Mouse (Mus musculus) embryonic facial prominence, embryonic 13.5 days (tissue): ENCODE results near the gene Ago4. TPM values are rescaled to one million over a fixed set of nuclear protein-coding genes. Genes with fewer than 3 reads are reported as not detected.

ENCODE experiments used
- ATAC-seq: fragments of 200-750 bp; cut with Nextera tagmentation; 2 replicates; pipeline ENCODE4 v1.8.0; 2017; ENCODE audit warnings: low read depth; ENCODE audit not compliant: insufficient number of reproducible peaks, insufficient read depth, low FRiP score, low TSS enrichment
- H3K27ac ChIP-seq: fragments of 300-500 bp; sonication (generic); 2 replicates; pipeline ENCODE4 v1.5.1; 2015; ENCODE audit warnings: moderate library complexity, mild to moderate bottlenecking, inconsistent platforms
- H3K27me3 ChIP-seq: fragments of 300-500 bp; sonication (generic); 2 replicates; pipeline ENCODE4 v1.6.1; 2015; ENCODE audit warnings: mild to moderate bottlenecking, inconsistent platforms
- H3K36me3 ChIP-seq: fragments of 300-500 bp; sonication (generic); 2 replicates; pipeline ENCODE4 v1.6.1; 2015; ENCODE audit warnings: mild to moderate bottlenecking, inconsistent platforms
- H3K4me1 ChIP-seq: fragments of 300-500 bp; sonication (generic); 2 replicates; pipeline ENCODE4 v1.6.1; 2015; ENCODE audit warnings: inconsistent platforms
- H3K4me2 ChIP-seq: fragments of 300-500 bp; sonication (generic); 2 replicates; pipeline ENCODE4 v1.6.1; 2015; ENCODE audit warnings: moderate library complexity, mild to moderate bottlenecking, inconsistent platforms
- H3K4me3 ChIP-seq: fragments of 300-500 bp; sonication (generic); 2 replicates; pipeline ENCODE4 v1.5.1; 2015; ENCODE audit warnings: mild to moderate bottlenecking, inconsistent platforms
- H3K9ac ChIP-seq: fragments of 300-500 bp; sonication (generic); 2 replicates; pipeline ENCODE4 v1.6.1; 2015; ENCODE audit warnings: mild to moderate bottlenecking, inconsistent platforms
- H3K9me3 ChIP-seq: fragments of 300-500 bp; sonication (generic); 2 replicates; pipeline ENCODE4 v1.6.1; 2016; ENCODE audit warnings: inconsistent platforms
- WGBS: fragments of 180-500 bp; shearing (Covaris S2); methylation state at CpG from one replicate; pipeline ENCODE4 v1.1.7; 2015; ENCODE audit warnings: mixed read lengths; 5-methylcytosine and 5-hydroxymethylcytosine counted together
- polyA plus RNA-seq: library from polyadenylated mRNA; unstranded; fragments of >200 nt; fragmentation: Nextera tagmentation; extraction: Ambion mirVana; gene quantifications from 2 replicates; pipeline ENCODE4 v1.2.1, GENCODE M21; 2015

The Ago4 gene
- polyA plus RNA-seq, 1 experiment from 2014 or later = 3.9 TPM

DNA sequence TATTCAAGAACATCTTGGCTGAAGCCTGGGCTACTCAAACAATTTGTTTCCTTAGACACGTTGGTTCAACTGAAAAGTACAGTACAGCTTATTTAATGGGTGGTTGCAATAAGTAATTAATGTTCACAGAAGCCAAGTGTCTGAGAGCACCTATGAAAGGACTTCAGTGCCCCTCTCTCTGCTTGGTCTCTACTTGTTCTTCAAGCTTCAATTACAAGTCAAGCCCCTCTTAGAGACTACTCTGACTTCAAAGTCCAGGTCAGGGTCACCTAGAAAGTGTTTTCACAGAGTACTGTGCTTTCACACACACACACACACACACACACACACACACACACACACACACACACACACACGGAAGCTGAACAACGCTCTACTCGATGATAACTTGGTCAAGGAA is 39.9 kb downstream of the Ago4 start:
- 83% methylated on average over 4 of the region's 4 CpGs for WGBS
- no peak overlapping the region for H3K4me3 ChIP-seq

DNA sequence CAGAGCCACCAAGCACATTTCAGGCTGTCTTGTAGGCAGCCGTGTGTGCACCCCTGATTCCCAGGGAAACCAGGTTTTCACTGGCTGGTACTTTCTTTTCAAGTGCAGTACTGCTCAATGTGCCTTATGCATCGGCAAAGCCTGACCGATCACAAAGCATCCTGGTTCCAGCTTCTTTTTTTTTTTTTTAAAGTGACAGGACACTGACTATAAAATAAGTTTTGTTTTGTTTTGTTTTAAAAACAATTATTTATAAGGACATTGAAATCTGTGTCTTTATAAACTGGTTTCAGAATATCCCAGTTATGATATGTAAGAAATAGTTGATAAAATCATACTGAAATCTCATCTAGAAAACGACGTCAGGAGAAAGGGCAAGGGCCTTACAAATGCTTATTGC is 41.3 kb downstream of the Ago4 start:
- Histone ChIP-seq H3K27me3 (no peaks in the 10 kb centered on the region), H3K27ac (no peak overlapping the region), H3K36me3 (peaks cover 13% of the 10 kb centered on the region; the same call in 1 of the 2 replicates), H3K9ac (no peak overlapping the region), H3K9me3 (no peaks in the 10 kb centered on the region), H3K4me3 (no peak overlapping the region), H3K4me2 (no peak overlapping the region), H3K4me1 (no peaks in the 10 kb centered on the region)
- WGBS = 63% methylated on average over 5 of the region's 5 CpGs
- no peak for ATAC-seq

More for the DNA sequence above, 39.9 kb downstream of the Ago4 start:
- Histone ChIP-seq H3K4me2 (no peak overlapping the region), H3K4me1 (no peaks in the 10 kb centered on the region), H3K36me3 (peaks cover 13% of the 10 kb centered on the region; the same call in 1 of the 2 replicates), H3K9ac (no peak overlapping the region), H3K27ac (no peak overlapping the region), H3K9me3 (no peaks in the 10 kb centered on the region), H3K27me3 (no peaks in the 10 kb centered on the region)
- no peak for ATAC-seq

DNA sequence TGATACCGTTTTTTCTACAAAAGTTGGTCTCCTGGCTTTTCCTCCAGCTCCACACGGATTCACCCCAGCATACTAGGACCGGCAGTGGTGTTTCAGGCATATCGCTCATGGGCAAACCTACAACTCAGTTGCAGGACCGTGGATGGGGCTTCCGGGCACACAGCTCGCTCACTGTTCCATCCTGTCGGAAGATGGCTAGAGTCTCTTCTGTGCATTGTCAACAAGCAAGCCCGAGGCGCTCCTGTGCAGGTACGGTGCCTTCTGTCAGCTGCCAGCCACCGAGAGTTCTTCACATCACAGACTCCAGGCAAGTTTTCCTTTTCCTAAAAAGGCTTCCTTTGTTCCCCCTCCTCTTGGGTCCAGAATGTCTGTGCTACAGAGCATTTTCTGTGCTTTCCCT is 42.5 kb downstream of the Ago4 start:
- H3K4me1 ChIP-seq = no peaks in the 10 kb centered on the region
- H3K9ac ChIP-seq = no peak overlapping the region
- no peaks in the 10 kb centered on the region for H3K9me3 ChIP-seq
- ATAC-seq = no peak
- peak overlapping the region; percentile 53 for H3K27ac ChIP-seq
- no peak overlapping the region for H3K4me3 ChIP-seq
- H3K36me3 ChIP-seq = peaks cover 13% of the 10 kb centered on the region; the same call in 1 of the 2 replicates
- 0 out of 2 replicates have a peak overlapping the region, but pooled peaks have one; percentile 11 for H3K4me2 ChIP-seq
- H3K27me3 ChIP-seq = no peaks in the 10 kb centered on the region
- 64% methylated on average over 12 of the region's 12 CpGs for WGBS

DNA sequence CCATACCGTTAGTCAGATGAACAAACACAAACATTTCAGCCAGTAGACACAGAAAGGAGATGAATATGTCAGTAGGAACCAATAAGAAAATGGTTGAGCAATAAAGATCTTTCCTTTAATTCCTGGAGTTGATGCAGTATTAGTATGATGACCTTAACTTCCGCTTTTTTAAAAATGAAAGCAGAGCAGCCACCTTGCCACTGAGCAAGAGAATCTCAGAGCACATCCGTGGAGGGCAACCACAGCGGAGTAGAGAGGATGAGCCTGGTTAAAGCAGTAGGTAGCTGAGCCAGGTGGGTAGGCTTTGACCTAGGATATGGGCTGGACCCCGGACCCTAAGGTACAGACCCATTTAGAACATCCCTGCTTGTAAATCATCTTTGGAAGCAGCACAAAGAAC is 43.5 kb downstream of the Ago4 start:
- H3K9ac ChIP-seq = no peak overlapping the region
- H3K4me3 ChIP-seq = no peak overlapping the region
- no peak overlapping the region for H3K4me2 ChIP-seq
- H3K9me3 ChIP-seq = no peaks in the 10 kb centered on the region
- H3K27ac ChIP-seq = no peak overlapping the region
- H3K4me1 ChIP-seq = no peaks in the 10 kb centered on the region
- ATAC-seq = no peak
- 0 out of 2 replicates have a peak, but pooled peaks cover 9% of the 10 kb centered on the region for H3K36me3 ChIP-seq
- no peaks in the 10 kb centered on the region for H3K27me3 ChIP-seq
- WGBS = 88% methylated on average over 5 of the region's 5 CpGs

DNA sequence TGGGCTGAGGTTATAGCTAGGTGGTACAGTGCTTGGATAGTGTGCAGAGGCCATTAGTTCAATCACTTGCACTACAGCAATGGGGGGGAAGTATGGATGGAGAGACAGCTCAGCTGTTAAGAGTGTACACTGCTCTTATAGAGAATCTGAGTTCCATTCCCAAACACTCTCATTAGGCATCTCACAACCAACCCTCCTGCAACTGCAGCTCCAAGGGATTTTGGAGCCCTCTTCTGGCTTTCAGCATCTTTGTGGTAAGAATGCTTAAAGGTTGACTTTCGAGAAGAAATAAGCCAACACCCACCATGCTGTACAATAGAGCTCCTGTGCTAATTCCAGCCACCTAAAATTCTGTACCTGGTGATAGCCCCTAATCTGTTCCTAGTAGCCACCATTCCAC is 47.1 kb downstream of the Ago4 start:
- Histone ChIP-seq H3K9me3 (no peaks in the 10 kb centered on the region), H3K4me3 (no peak overlapping the region), H3K4me1 (no peaks in the 10 kb centered on the region), H3K27me3 (no peaks in the 10 kb centered on the region), H3K9ac (no peak overlapping the region), H3K27ac (no peak overlapping the region), H3K4me2 (no peak overlapping the region), H3K36me3 (0 out of 2 replicates have a peak, but pooled peaks cover 3% of the 10 kb centered on the region)
- ATAC-seq = no peak
- 79% methylated on average over 1 of the region's 1 CpGs for WGBS

DNA sequence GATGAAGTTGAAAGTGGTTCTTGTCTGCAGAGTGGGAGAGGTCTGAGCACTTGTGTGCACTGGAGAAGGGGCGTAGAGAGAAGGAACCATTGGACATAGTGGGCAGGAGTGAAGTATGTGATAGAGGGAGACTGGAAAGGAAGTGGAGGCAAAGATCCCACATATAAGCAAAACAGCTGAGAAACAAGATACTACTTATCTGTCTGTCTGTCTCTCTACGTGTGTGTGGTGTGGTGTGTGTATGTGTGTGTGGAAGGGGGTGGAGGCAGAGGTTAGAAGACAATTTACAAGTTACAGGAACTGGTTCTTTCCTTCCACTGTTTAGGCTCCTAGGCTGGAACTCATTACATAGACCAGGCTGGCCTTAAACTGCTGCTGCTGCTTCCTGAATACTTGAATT is 48.2 kb downstream of the Ago4 start:
- no peaks in the 10 kb centered on the region for H3K36me3 ChIP-seq
- H3K4me1 ChIP-seq = no peaks in the 10 kb centered on the region
- 70% methylated on average over 2 of the region's 2 CpGs for WGBS
- H3K9ac ChIP-seq = no peak overlapping the region
- no peaks in the 10 kb centered on the region for H3K9me3 ChIP-seq
- H3K27me3 ChIP-seq = no peaks in the 10 kb centered on the region
- ATAC-seq = no peak
- no peak overlapping the region for H3K4me2 ChIP-seq
- no peak overlapping the region for H3K4me3 ChIP-seq
- no peak overlapping the region for H3K27ac ChIP-seq

DNA sequence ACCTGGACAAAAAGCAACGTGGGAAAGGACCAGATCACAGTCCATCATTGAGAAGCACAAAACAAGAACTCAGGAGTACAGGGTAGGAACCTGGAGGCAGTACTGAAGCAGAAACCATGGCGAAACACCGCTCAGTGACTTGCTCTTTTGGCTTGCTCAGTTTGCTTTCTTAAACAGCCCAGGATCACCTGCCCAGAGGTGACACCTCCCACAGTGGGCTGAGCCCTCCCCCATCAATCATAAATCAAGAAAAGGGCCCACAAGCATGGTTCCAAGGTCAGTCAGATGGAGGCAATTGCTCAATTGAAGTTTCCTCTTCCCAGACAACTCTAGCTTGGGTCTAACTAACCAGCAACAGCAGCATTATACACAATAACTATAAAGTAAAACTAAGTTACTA is 49.4 kb downstream of the Ago4 start:
- H3K4me3 ChIP-seq = no peak overlapping the region
- 81% methylated on average over 3 of the region's 3 CpGs for WGBS
- H3K27me3 ChIP-seq = no peaks in the 10 kb centered on the region
- no peak overlapping the region for H3K4me2 ChIP-seq
- H3K9me3 ChIP-seq = no peaks in the 10 kb centered on the region
- H3K9ac ChIP-seq = no peak overlapping the region
- no peak overlapping the region for H3K27ac ChIP-seq
- ATAC-seq = no peak
- H3K4me1 ChIP-seq = no peaks in the 10 kb centered on the region
- no peaks in the 10 kb centered on the region for H3K36me3 ChIP-seq

DNA sequence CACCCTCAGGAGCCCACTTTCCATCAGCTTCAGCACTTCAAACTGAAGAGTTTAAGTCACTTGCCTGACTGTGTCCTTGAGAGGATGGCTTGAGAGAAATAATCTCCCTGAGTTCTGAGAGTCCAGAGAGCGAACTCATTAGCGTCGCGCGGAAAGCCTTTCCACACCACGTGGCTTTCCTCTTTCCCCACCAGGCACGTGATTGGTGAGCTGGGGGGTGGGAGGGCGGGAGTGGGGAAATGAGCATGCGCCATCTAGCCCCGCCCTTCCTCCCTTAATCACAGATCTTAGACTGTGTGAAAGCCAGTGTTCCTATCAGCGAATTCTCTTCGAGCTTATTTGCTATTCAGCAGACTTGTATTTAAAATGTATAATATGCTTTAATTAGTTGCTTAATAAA is 50.3 kb downstream of the Ago4 start:
- WGBS = 82% methylated on average over 12 of the region's 12 CpGs
- no peaks in the 10 kb centered on the region for H3K27me3 ChIP-seq
- no peaks in the 10 kb centered on the region for H3K36me3 ChIP-seq
- no peak overlapping the region for H3K27ac ChIP-seq
- no peaks in the 10 kb centered on the region for H3K9me3 ChIP-seq
- no peak overlapping the region for H3K9ac ChIP-seq
- H3K4me3 ChIP-seq = no peak overlapping the region
- ATAC-seq = no peak
- no peak overlapping the region for H3K4me2 ChIP-seq
- H3K4me1 ChIP-seq = no peaks in the 10 kb centered on the region

DNA sequence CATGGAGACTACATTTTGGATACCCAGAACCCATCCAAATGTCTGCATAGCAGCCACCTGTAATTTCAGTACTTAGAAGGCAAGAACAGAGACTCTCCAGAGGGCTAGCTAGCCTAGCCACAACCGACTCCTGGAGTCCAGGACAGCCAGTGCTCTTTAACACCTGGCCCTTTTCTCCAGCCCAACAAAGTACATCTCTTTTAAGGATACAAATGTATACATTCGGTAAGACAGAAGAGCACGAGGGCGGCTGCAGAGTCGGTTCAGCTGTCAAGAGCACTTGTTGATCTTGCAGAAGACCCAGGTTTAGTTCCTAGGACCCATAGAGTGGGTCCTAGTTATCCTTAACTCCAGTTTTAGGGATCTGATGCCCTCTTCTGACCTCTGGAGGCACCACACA is 51.8 kb downstream of the Ago4 start:
- Histone ChIP-seq H3K27ac (no peak overlapping the region), H3K4me3 (no peak overlapping the region), H3K9ac (no peak overlapping the region), H3K4me2 (no peak overlapping the region), H3K36me3 (no peaks in the 10 kb centered on the region), H3K27me3 (no peaks in the 10 kb centered on the region), H3K9me3 (no peaks in the 10 kb centered on the region), H3K4me1 (no peaks in the 10 kb centered on the region)
- ATAC-seq = no peak
- 93% methylated on average over 5 of the region's 5 CpGs for WGBS

DNA sequence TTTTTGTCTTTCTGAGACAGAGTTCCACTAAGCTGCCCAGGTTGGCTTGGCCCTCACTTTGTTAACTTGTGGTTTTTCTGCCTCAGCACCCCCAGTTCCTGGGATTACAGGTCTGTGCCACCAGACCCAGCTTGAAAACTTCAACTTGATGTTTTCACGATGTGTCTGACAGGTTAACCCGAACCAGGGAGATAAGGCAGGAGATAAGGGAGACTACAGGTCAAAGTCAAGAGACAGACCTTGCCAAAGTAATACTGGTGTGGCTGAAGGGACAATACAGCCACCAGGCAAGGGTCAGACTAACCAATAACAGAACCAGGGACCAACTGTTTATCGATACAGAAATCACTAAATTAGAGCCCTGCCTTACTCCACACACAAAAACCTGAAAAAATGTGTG is 53.0 kb downstream of the Ago4 start:
- H3K9me3 ChIP-seq = no peaks in the 10 kb centered on the region
- no peak overlapping the region for H3K27ac ChIP-seq
- no peak overlapping the region for H3K4me3 ChIP-seq
- H3K4me2 ChIP-seq = no peak overlapping the region
- ATAC-seq = no peak
- H3K36me3 ChIP-seq = no peaks in the 10 kb centered on the region
- H3K4me1 ChIP-seq = no peaks in the 10 kb centered on the region
- H3K27me3 ChIP-seq = no peaks in the 10 kb centered on the region
- H3K9ac ChIP-seq = no peak overlapping the region
- WGBS = 71% methylated on average over 3 of the region's 3 CpGs

DNA sequence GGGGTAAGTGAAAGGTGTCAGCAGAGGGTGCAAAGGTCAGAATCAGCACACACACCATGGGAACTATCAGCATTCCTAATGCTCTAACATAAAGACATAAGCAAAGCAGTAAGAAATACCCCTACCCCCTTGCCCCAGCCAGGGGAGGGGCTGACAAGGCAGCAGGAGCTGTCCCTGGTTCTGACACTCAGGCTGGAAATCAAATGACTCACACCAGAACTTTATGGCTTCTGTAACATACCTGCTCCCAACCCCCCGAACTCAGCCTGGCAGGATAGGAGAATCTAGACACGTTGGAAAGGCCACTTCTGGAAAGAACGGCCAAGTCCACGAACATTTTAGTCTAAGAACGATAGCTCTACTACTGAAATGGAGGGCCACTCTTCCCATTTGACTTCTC is 60.2 kb downstream of the Ago4 start:
- no peak overlapping the region for H3K4me3 ChIP-seq
- ATAC-seq = no peak
- peaks cover 4% of the 10 kb centered on the region; the same call in 1 of the 2 replicates for H3K4me1 ChIP-seq
- H3K4me2 ChIP-seq = no peak overlapping the region
- H3K27ac ChIP-seq = no peak overlapping the region
- no peaks in the 10 kb centered on the region for H3K9me3 ChIP-seq
- H3K36me3 ChIP-seq = no peaks in the 10 kb centered on the region
- 46% methylated on average over 5 of the region's 5 CpGs for WGBS
- no peak overlapping the region for H3K9ac ChIP-seq
- no peaks in the 10 kb centered on the region for H3K27me3 ChIP-seq

DNA sequence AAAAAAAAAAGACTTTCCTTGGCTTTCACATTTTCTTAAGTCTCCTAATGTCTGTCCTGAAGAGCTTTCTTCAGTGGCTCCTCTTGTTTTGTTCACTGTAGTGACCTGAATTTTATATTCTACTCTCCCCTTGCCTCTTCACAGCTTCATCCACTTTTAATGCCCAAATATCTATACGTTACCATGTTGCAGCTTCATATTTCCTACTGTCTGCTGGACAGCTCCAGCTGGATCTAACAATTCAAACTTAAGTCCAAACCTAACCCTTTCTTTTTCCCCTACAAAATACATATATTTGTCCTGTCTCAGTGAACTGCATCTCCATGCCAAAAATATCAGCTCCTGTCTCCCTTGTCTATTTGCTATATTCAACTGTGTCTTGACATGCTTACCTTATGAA is 63.9 kb downstream of the Ago4 start:
- Histone ChIP-seq H3K36me3 (no peaks in the 10 kb centered on the region), H3K27me3 (no peaks in the 10 kb centered on the region), H3K27ac (no peak overlapping the region), H3K4me3 (no peak overlapping the region), H3K9ac (no peak overlapping the region), H3K9me3 (no peaks in the 10 kb centered on the region), H3K4me2 (no peak overlapping the region), H3K4me1 (peaks cover 34% of the 10 kb centered on the region)
- ATAC-seq = no peak
- WGBS = 50% methylated on average over 1 of the region's 1 CpGs

DNA sequence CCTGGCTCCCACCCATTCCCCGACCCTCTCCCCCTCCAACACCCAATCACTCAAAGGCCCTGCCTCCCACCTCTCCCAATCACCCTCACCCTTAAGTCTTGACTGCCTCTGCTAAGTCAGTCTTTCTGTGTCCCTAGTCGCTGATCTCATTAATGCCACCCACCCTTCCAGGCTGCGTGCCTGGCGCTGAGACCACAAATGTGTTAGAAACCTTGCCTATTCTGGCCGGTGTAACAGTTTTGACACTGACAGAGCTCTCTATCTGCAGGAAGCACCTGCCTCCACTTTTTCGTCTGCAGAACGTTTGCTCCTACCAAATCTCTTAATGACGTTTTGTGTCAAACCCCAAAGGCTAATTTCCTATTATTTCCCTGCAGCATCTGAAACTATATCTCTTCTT is 64.3 kb downstream of the Ago4 start:
- no peaks in the 10 kb centered on the region for H3K9me3 ChIP-seq
- H3K27me3 ChIP-seq = no peaks in the 10 kb centered on the region
- ATAC-seq = no peak
- H3K4me1 ChIP-seq = peaks cover 34% of the 10 kb centered on the region
- no peaks in the 10 kb centered on the region for H3K36me3 ChIP-seq
- 0 out of 2 replicates have a peak overlapping the region, but pooled peaks have one; percentile 44 for H3K9ac ChIP-seq
- peak overlapping the region; percentile 71 for H3K4me3 ChIP-seq
- H3K4me2 ChIP-seq = peak overlapping the region; percentile 70
- WGBS = 7% methylated on average over 8 of the region's 8 CpGs
- H3K27ac ChIP-seq = peak overlapping the region; percentile 83
